Mouse (Mus musculus): ENCODE data around the gene Bach2. TPM values are rescaled to one million over a fixed set of nuclear protein-coding genes. Genes with fewer than 3 reads are reported as not detected.

Gene Bach2
- polyA plus RNA-seq, 1 experiment from 2014 or later, result 1.8 TPM

DNA sequence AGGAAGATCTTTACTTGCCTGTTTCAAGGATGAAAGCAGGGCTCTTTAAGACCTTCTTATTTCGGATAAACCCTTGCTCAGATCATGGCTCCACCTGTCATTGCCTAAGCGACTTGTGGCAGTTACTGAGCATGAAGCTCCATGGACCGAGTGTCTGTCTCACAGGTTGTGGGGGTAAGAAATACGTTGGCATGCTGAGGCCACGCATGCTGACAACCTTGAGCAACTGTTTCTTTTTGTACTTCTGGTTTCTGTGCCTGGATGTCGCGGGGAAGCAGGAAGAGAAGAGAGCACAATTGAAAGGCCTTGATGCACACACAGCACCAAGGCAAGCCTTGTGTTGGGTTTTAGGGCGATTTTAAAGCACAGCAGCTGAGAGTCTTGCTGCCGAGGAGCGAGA, 87.7 kb downstream of the Bach2 start:
- H3K4me3 ChIP-seq, result no peak overlapping the region
- no peaks in the 10 kb centered on the region for H3K36me3 ChIP-seq
- H3K4me2 ChIP-seq, result no peak overlapping the region
- H3K27ac ChIP-seq, result no peak overlapping the region
- ATAC-seq, result no peak
- H3K9ac ChIP-seq, result no peak overlapping the region
- H3K27me3 ChIP-seq (replicated peaks), result no peaks in the 10 kb centered on the region
- no peaks in the 10 kb centered on the region for H3K9me3 ChIP-seq (replicated peaks)
- WGBS (ENCODE audit: insufficient replicate concordance), result 63% methylated on average over 10 of the region's 10 CpGs
- peaks cover 16% of the 10 kb centered on the region for H3K4me1 ChIP-seq

DNA sequence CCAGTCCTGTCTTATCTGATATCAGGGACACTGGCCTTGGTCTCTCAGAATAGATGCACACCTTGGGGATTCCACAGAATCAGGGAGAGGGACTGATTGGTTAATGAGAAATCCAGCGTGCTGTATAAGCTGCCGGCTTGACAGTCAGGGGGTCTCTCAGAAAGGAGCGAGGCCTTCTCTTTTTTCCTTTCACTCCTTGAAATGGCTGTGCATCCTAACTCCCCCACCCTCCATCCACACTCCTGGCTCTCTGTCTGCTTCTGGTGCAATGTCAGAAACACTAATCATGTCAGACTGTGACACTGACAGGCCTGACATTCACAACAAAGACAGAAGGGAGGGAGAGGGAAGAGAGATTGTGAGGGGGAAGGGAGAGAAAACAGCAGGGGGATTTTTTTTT, 88.3 kb downstream of the Bach2 start:
- H3K4me1 ChIP-seq, result peaks cover 16% of the 10 kb centered on the region
- WGBS (ENCODE audit: insufficient replicate concordance), result 51% methylated on average over 3 of the region's 3 CpGs
- no peak for ATAC-seq
- no peak overlapping the region for H3K4me3 ChIP-seq
- H3K27ac ChIP-seq, result no peak overlapping the region
- H3K9ac ChIP-seq, result no peak overlapping the region
- H3K36me3 ChIP-seq, result no peaks in the 10 kb centered on the region
- H3K27me3 ChIP-seq (replicated peaks), result no peaks in the 10 kb centered on the region
- no peak overlapping the region for H3K4me2 ChIP-seq
- no peaks in the 10 kb centered on the region for H3K9me3 ChIP-seq (replicated peaks)

DNA sequence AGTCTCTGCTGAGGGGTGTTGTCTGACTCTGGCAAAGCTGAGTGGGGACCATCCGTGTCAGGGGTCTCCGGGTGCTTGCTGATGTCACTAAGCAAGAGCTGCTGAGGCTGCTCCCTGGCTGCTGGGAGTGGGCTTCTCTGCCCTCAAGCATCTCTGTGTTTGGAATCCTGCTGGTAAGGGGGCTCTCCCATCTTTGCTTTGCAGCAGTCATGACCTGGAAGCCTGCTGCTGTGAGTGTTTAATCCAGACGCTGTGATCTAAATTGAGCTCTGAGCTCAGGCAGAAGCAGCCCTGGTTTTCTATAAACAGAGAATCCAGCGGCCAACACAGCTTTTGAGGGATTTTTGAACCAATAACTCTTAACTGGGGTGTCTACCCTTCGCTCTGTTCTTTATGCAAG, 89.0 kb downstream of the Bach2 start:
- no peak for ATAC-seq
- Histone ChIP-seq H3K27me3 (replicated peaks) (no peaks in the 10 kb centered on the region), H3K27ac (no peak overlapping the region), H3K9ac (no peak overlapping the region), H3K4me1 (peaks cover 16% of the 10 kb centered on the region), H3K4me3 (no peak overlapping the region), H3K4me2 (no peak overlapping the region), H3K36me3 (no peaks in the 10 kb centered on the region), H3K9me3 (replicated peaks) (no peaks in the 10 kb centered on the region)
- WGBS (ENCODE audit: insufficient replicate concordance), result 48% methylated on average over 5 of the region's 5 CpGs

DNA sequence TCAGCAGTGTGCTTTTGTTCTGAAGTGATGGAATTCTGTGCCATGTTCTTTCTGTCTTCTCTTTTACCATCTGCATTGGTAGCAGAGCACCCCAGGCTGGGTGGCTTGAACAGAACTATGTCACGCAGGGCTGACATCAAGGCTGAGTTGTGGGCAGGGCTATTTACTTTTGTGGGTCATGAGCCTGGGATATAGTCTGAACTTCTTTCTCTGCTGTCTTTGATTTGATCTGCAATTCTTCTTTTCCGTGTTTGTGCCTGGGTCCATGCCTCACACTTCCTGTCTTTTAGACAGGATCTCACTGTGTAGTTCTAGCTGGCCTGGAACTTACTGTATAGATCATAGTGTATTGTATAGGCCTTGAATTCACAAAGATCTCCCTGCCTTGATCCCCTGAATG, 90.0 kb downstream of the Bach2 start:
- Histone ChIP-seq H3K27ac (no peak overlapping the region), H3K4me3 (no peak overlapping the region), H3K4me1 (peaks cover 16% of the 10 kb centered on the region), H3K36me3 (no peaks in the 10 kb centered on the region), H3K27me3 (replicated peaks) (no peaks in the 10 kb centered on the region), H3K9ac (no peak overlapping the region), H3K9me3 (replicated peaks) (no peaks in the 10 kb centered on the region), H3K4me2 (no peak overlapping the region)
- no peak for ATAC-seq
- WGBS (ENCODE audit: insufficient replicate concordance), result 53% methylated on average over 2 of the region's 2 CpGs

DNA sequence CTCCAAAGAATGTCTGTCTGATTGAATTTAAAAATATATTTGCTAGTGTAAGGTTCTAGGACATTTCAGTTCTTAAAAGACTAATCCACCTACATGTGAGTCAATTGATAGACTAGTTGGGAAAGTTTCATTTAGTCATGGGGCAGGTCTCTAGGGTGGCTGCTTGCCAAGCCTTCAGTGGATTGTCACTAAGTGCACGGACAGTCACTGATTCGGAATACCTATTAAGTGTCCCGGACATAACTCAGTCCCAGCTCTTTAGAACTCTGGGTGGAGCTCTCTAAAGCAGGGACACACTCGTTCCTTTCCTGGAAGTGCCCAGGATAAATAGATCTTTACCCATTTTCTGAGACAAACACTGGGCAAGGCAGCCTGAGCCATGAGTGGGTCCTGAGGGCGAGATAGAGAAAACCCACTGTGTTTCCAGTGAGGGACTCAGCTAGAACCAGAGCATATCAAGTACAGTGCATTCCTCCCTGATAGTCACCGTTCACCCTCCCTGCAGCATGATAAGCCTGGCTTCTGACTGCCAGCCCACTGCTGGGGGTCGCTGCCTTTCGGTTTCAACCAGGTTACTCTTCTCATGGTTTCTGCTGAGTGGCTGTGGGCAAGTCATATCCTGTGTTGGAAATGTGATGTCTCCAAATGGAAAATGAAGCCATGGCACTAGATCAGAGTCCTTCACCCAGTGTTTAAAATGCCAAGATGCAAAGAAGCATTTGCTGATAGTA, 92.1 kb downstream of the Bach2 start:
- WGBS (ENCODE audit: insufficient replicate concordance), result 39% methylated on average over 8 of the region's 8 CpGs
- Histone ChIP-seq H3K36me3 (no peaks in the 10 kb centered on the region), H3K4me3 (no peak overlapping the region), H3K27ac (no peak overlapping the region), H3K27me3 (replicated peaks) (no peaks in the 10 kb centered on the region), H3K9ac (no peak overlapping the region), H3K9me3 (replicated peaks) (no peaks in the 10 kb centered on the region), H3K4me2 (no peak overlapping the region), H3K4me1 (peaks cover 20% of the 10 kb centered on the region)
- no peak for ATAC-seq

DNA sequence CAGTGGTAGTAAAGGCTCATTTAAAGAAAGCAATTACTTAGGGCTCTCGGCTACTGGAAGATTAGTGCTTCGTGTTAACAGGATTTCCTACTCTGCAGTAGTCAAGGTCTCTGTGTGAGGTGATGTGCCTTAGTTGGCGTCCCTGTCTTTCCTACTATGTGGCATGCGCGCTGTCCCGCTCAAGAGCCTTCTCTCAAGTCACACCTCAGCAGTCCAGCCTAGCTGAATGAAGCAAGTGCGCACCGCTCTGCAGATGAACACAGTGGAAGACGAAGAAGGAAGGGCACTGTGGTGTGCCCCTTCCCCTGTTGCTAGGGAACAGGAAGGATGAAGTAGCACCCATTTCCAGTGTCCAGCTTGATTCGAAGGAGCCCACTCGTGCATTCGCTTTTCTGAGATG, 93.4 kb downstream of the Bach2 start:
- Histone ChIP-seq H3K27ac (no peak overlapping the region), H3K4me2 (no peak overlapping the region), H3K4me3 (no peak overlapping the region), H3K9ac (no peak overlapping the region), H3K36me3 (no peaks in the 10 kb centered on the region), H3K4me1 (peaks cover 28% of the 10 kb centered on the region), H3K27me3 (replicated peaks) (no peaks in the 10 kb centered on the region), H3K9me3 (replicated peaks) (no peaks in the 10 kb centered on the region)
- ATAC-seq, result no peak
- 76% methylated on average over 12 of the region's 12 CpGs for WGBS (ENCODE audit: insufficient replicate concordance)

DNA sequence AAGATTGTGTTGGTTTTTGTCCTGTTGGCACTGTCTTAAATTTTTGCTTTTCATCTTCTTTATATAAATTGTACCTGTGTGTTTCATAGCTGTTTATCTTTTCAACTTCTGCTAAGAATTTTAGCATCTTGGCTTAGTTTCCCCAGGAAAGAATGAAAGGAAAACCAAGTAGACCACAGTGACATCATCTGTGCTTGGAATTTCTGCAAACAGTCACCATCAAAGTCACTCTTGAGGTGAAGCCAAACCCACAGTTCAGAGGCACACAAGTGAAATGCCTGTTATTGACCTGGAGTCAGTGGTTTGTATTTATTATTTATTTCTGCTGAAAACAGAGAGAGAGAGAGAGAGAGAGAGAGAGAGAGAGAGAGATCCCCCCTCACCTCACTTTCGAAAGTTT, 95.5 kb downstream of the Bach2 start:
- H3K4me1 ChIP-seq, result peaks cover 42% of the 10 kb centered on the region
- H3K4me2 ChIP-seq, result no peak overlapping the region
- ATAC-seq, result no peak
- no peak overlapping the region for H3K27ac ChIP-seq
- H3K36me3 ChIP-seq, result no peaks in the 10 kb centered on the region
- H3K4me3 ChIP-seq, result no peak overlapping the region
- H3K9me3 ChIP-seq (replicated peaks), result no peaks in the 10 kb centered on the region
- 43% methylated on average over 1 of the region's 1 CpGs for WGBS (ENCODE audit: insufficient replicate concordance)
- H3K27me3 ChIP-seq (replicated peaks), result no peaks in the 10 kb centered on the region
- H3K9ac ChIP-seq, result no peak overlapping the region

DNA sequence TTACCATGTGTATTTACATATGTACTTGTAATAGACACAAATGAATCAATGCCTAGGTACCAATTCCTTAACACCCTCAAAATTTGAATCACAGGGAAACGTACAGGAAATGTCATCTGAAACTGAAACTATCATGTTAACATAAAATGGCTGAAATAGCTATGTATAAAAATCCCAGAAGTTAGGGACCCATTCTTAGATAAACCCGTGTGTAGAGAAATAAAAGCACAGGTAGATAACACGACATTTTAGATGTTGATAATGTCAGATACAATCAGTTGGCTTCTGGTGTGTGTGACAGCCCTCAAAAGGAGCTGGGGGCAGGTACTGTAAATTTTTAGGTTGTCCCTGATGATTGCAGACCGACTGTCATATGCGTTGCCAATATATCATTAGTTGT, 96.2 kb downstream of the Bach2 start:
- Histone ChIP-seq H3K4me1 (peaks cover 40% of the 10 kb centered on the region), H3K36me3 (no peaks in the 10 kb centered on the region), H3K4me3 (no peak overlapping the region), H3K27me3 (replicated peaks) (no peaks in the 10 kb centered on the region), H3K4me2 (no peak overlapping the region), H3K9ac (no peak overlapping the region), H3K9me3 (replicated peaks) (no peaks in the 10 kb centered on the region), H3K27ac (no peak overlapping the region)
- WGBS (ENCODE audit: insufficient replicate concordance), result 69% methylated on average over 5 of the region's 5 CpGs
- ATAC-seq, result no peak

DNA sequence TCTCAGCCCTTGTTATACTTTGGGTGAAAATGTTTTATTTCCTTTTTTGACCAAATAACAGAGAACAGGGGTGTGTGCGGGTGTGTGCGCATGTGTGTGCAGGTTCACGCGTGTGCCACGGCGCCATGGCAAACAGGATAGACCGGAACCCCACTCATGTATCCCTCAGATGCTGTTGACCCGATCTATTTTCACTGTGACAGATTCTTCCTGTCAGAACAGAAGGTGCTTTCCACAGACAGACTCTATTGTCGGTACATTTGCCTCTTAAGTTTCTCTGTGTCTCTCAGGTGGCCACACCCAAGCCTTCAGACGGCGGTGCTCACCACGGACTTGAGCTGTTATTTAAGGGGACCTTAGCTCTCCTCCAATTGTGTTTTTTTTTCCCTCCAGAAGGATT, 97.1 kb downstream of the Bach2 start:
- Histone ChIP-seq H3K27ac (no peak overlapping the region), H3K4me3 (no peak overlapping the region), H3K4me2 (no peak overlapping the region), H3K9ac (no peak overlapping the region), H3K9me3 (replicated peaks) (no peaks in the 10 kb centered on the region), H3K36me3 (no peaks in the 10 kb centered on the region), H3K27me3 (replicated peaks) (no peaks in the 10 kb centered on the region), H3K4me1 (peaks cover 37% of the 10 kb centered on the region)
- ATAC-seq, result no peak
- WGBS (ENCODE audit: insufficient replicate concordance), result 65% methylated on average over 12 of the region's 12 CpGs

DNA sequence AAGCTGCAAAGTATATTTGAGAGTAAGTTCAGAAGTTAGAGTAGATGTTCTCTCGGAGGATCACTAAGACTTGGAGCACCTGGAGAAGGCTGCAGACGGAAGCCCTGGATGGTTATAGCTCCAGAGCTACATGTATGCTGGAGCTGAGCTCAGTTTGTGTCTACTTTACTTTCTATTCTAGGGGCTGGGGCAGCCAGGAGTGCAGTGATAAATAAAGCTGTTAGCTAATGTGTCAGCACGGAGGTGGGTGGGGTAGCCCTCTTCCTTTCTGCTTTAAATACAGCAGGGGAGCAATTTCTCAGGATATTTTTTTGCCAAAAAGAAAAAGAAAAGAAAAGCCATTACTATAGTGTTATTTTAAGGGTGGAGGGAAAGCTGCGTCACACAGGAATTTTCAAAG, 98.0 kb downstream of the Bach2 start:
- Histone ChIP-seq H3K27ac (no peak overlapping the region), H3K4me1 (peaks cover 31% of the 10 kb centered on the region), H3K4me3 (no peak overlapping the region), H3K4me2 (no peak overlapping the region), H3K9me3 (replicated peaks) (no peaks in the 10 kb centered on the region), H3K9ac (no peak overlapping the region), H3K36me3 (no peaks in the 10 kb centered on the region), H3K27me3 (replicated peaks) (no peaks in the 10 kb centered on the region)
- 28% methylated on average over 4 of the region's 4 CpGs for WGBS (ENCODE audit: insufficient replicate concordance)
- no peak for ATAC-seq

DNA sequence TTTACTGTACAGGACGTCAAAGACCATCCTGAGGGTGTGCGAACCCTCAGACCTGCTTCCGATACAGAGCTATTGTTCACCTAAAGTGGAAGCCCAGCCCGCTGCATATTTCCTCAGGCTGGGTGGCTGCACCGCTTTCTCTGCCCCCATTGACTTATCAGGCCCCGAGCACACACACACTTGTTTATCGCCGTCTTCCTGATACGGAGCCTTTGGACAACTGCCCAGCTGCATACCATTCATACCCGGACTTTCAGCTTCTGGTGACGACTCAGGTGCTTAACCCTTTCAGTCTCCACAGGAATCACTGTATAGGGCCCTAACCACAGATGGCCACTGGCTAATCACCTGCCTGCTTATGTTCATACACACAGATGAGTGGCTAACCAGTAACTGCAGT, 99.0 kb downstream of the Bach2 start:
- no peak overlapping the region for H3K27ac ChIP-seq

DNA sequence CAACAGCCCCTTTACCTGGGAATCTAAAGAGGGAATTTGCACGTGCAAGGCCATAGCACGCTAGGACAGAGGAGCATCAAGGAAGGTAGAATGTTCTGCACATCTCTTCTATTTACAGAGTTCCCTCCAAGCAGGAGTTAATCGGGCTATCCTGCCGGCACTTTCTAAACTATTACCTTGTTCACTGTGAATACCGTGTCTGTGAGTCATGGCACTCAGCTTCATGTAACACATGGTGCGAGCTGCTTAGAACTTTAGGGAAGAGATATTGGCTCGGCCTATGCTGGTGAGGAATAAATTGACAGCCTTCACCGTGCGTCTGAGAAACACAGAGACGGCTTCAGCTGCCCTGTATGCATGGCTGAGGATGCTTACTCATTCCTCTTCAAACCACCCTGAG, 99.8 kb downstream of the Bach2 start:
- no peak for ATAC-seq
- H3K27me3 ChIP-seq (replicated peaks), result no peaks in the 10 kb centered on the region
- WGBS (ENCODE audit: insufficient replicate concordance), result 68% methylated on average over 10 of the region's 10 CpGs
- H3K4me1 ChIP-seq, result peaks cover 34% of the 10 kb centered on the region
- H3K27ac ChIP-seq, result no peak overlapping the region
- H3K9me3 ChIP-seq (replicated peaks), result no peaks in the 10 kb centered on the region
- H3K4me3 ChIP-seq, result no peak overlapping the region
- H3K9ac ChIP-seq, result no peak overlapping the region
- no peak overlapping the region for H3K4me2 ChIP-seq
- H3K36me3 ChIP-seq, result no peaks in the 10 kb centered on the region

More for the DNA sequence above, 99.0 kb downstream of the Bach2 start:
- Histone ChIP-seq H3K9me3 (replicated peaks) (no peaks in the 10 kb centered on the region), H3K9ac (no peak overlapping the region), H3K27me3 (replicated peaks) (no peaks in the 10 kb centered on the region), H3K4me1 (peaks cover 31% of the 10 kb centered on the region), H3K36me3 (no peaks in the 10 kb centered on the region), H3K4me3 (no peak overlapping the region), H3K4me2 (peak overlapping the region; percentile 34)
- ATAC-seq, result peak; percentile 85
- WGBS (ENCODE audit: insufficient replicate concordance), result 4% methylated on average over 11 of the region's 11 CpGs

DNA sequence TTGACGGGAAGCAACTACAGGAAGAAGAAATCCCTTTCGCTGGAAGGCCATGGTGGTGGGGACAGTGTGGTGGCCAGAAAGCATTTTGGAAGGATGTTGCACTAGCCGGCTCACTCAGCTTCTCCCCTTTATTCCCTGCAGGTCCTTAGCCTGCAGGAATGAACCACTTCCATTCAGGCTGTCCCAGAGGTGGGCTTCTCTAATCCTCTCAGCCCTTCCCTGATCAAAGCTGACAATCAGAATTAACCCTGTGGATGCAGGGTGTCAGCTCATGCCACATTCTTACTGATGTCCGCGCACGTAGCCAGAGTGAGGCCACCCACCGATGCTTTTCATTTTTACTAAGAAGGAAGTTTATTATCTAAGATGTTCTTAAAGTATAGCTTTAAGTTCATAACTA, 102.2 kb downstream of the Bach2 start:
- H3K27ac ChIP-seq, result no peak overlapping the region
- H3K36me3 ChIP-seq, result no peaks in the 10 kb centered on the region
- H3K9ac ChIP-seq, result no peak overlapping the region
- no peaks in the 10 kb centered on the region for H3K27me3 ChIP-seq (replicated peaks)
- H3K4me1 ChIP-seq, result peaks cover 35% of the 10 kb centered on the region
- ATAC-seq, result no peak
- no peak overlapping the region for H3K4me2 ChIP-seq
- no peaks in the 10 kb centered on the region for H3K9me3 ChIP-seq (replicated peaks)
- H3K4me3 ChIP-seq, result no peak overlapping the region
- 77% methylated on average over 7 of the region's 7 CpGs for WGBS (ENCODE audit: insufficient replicate concordance)
